Mouse (Mus musculus): Measurements from ENCODE around the gene Olfr665.

GRCm38 (mm10) chr7:104857683-104858082 lies 20.1 kb upstream of the Olfr665 start:
- TF ChIP-seq CTCF (IDR thresholded peaks at IDR 0.05; ENCODE audit: low read depth) (no peak), EP300 (IDR thresholded peaks at IDR 0.05; ENCODE audit: low read depth) (no peak)

Data from liver, embryonic 14.5 days (tissue).